Mouse (Mus musculus): Measurements from ENCODE around the gene Per2. TPM values are rescaled to one million over a fixed set of nuclear protein-coding genes. Genes with fewer than 3 reads are reported as not detected.

Gene Per2
- polyA plus RNA-seq, 1 experiment = 1.8 TPM

DNA sequence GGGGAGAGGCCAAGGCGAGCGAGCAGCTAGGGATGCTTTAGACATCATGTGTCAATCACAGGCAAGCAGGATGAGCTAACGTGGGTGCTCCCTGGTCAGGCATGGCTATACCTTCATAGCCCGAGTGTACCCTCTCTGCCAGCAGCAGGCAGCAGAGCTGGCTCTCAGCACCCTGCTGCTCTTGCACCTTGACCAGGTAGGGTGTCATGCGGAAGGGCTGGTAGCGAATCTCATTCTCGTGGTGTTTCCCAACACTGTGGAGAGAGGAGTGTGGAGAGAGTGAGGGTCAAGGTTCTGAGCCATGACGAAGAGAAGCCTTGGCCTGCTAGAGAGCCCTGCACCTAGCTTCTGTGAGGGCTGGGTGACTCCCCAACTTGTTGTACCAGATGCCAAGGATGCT, 19.3 kb downstream of the Per2 start:
- TF ChIP-seq TCF3 (IDR thresholded peaks at IDR 0.05; ENCODE audit: insufficient read length, low read depth) (no peak), TCF12 (IDR thresholded peaks at IDR 0.05; ENCODE audit: insufficient read depth, poor library complexity, severe bottlenecking) (no peak), POLR2A (IDR thresholded peaks at IDR 0.05; ENCODE audit: insufficient read length, low read depth) (no peak), SRF (IDR thresholded peaks at IDR 0.05; ENCODE audit: control insufficient read depth, insufficient read length, low read depth) (no peak), MYOG (IDR thresholded peaks at IDR 0.05; ENCODE audit: control insufficient read depth in 1 of 3, insufficient read depth in 1 of 3, insufficient read length in 2 of 3, low read depth in 2 of 3) (no peak), USF1 (IDR thresholded peaks at IDR 0.05; ENCODE audit: low read depth) (no peak), MYOD1 (IDR thresholded peaks at IDR 0.05; ENCODE audit: control insufficient read depth in 1 of 3, insufficient read length in 2 of 3, low read depth in 2 of 3) (no peak), REST (IDR thresholded peaks at IDR 0.05; ENCODE audit: insufficient read depth, insufficient read length) (no peak), MAX (IDR thresholded peaks at IDR 0.05; ENCODE audit: low read depth) (no peak), CEBPB (IDR thresholded peaks at IDR 0.05; ENCODE audit: insufficient read depth, poor library complexity, severe bottlenecking) (no peak), POLR2AphosphoS2 (IDR thresholded peaks at IDR 0.05; ENCODE audit: insufficient read length, low read depth) (no peak), E2F4 (IDR thresholded peaks at IDR 0.05; ENCODE audit: insufficient read depth) (no peak)
- no peak overlapping the region for H3K4me2 ChIP-seq (ENCODE audit: low read depth)
- H3ac ChIP-seq (ENCODE audit: control insufficient read depth, insufficient read length) = no peak overlapping the region
- no peaks in the 10 kb centered on the region for H3K79me2 ChIP-seq (ENCODE audit: control insufficient read depth, insufficient read depth)
- no peak overlapping the region for H3K4me3 ChIP-seq
- H3K27me3 ChIP-seq (ENCODE audit: control insufficient read depth, insufficient read depth, insufficient read length) = no peaks in the 10 kb centered on the region
- peaks cover 16% of the 10 kb centered on the region for H3K36me3 ChIP-seq (ENCODE audit: control insufficient read depth, insufficient read depth)

DNA sequence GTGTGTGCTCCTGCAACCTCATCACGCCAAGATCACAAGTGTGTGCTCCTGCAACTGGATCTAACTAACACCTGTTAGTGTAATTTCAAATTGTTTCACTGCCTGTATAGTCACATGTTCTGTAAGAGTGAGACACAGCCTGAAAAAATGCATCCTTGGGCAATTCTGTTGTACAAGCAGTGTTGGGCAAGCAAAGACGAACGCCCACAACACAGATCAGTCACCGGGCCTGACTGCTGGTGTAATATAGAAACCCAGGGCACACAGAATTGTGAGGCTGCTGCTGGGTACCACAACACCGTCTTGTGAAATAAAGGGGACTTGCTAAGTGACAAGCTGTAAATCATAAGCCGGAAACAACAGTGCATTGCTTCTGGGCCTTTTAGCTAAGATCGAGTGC, 21.6 kb downstream of the Per2 start:
- Histone ChIP-seq H3ac (ENCODE audit: control insufficient read depth, insufficient read length) (no peak overlapping the region), H3K4me2 (ENCODE audit: low read depth) (no peak overlapping the region), H3K4me3 (no peak overlapping the region), H3K79me2 (ENCODE audit: control insufficient read depth, insufficient read depth) (no peaks in the 10 kb centered on the region), H3K27me3 (ENCODE audit: control insufficient read depth, insufficient read depth, insufficient read length) (no peaks in the 10 kb centered on the region), H3K36me3 (ENCODE audit: control insufficient read depth, insufficient read depth) (peaks cover 8% of the 10 kb centered on the region)
- TF ChIP-seq POLR2AphosphoS2 (IDR thresholded peaks at IDR 0.05; ENCODE audit: insufficient read length, low read depth) = no peak
- TF ChIP-seq MAX (IDR thresholded peaks at IDR 0.05; ENCODE audit: low read depth) = no peak
- no peak for TF ChIP-seq CEBPB (IDR thresholded peaks at IDR 0.05; ENCODE audit: insufficient read depth, poor library complexity, severe bottlenecking)
- TF ChIP-seq MYOD1 (IDR thresholded peaks at IDR 0.05; ENCODE audit: control insufficient read depth in 1 of 3, insufficient read length in 2 of 3, low read depth in 2 of 3) = no peak
- no peak for TF ChIP-seq REST (IDR thresholded peaks at IDR 0.05; ENCODE audit: insufficient read depth, insufficient read length)
- no peak for TF ChIP-seq MYOG (IDR thresholded peaks at IDR 0.05; ENCODE audit: control insufficient read depth in 1 of 3, insufficient read depth in 1 of 3, insufficient read length in 2 of 3, low read depth in 2 of 3)

DNA sequence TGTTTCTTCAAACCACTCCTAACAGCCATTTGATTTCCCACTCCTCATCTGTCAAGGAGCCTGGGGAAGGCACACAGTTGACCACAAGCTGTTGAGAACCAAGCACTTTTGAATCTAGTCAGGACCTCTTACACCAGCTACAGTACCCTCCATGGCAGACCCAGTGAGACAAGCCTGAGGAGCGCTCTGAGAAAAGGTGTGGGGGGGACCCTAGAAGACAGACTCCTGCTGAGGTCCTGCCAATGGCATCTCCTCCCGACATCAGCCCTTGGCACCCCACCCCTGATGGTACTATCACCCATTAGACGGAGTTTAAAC, 22.1 kb downstream of the Per2 start:
- TF ChIP-seq USF1 (IDR thresholded peaks at IDR 0.05; ENCODE audit: low read depth) (no peak), REST (IDR thresholded peaks at IDR 0.05; ENCODE audit: insufficient read depth, insufficient read length) (no peak), SRF (IDR thresholded peaks at IDR 0.05; ENCODE audit: control insufficient read depth, insufficient read length, low read depth) (no peak), MYOD1 (IDR thresholded peaks at IDR 0.05; ENCODE audit: control insufficient read depth in 1 of 3, insufficient read length in 2 of 3, low read depth in 2 of 3) (no peak), TCF3 (IDR thresholded peaks at IDR 0.05; ENCODE audit: insufficient read length, low read depth) (no peak), TCF12 (IDR thresholded peaks at IDR 0.05; ENCODE audit: insufficient read depth, poor library complexity, severe bottlenecking) (no peak), MAX (IDR thresholded peaks at IDR 0.05; ENCODE audit: low read depth) (no peak), MYOG (IDR thresholded peaks at IDR 0.05; ENCODE audit: control insufficient read depth in 1 of 3, insufficient read depth in 1 of 3, insufficient read length in 2 of 3, low read depth in 2 of 3) (no peak), CEBPB (IDR thresholded peaks at IDR 0.05; ENCODE audit: insufficient read depth, poor library complexity, severe bottlenecking) (no peak), POLR2AphosphoS2 (IDR thresholded peaks at IDR 0.05; ENCODE audit: insufficient read length, low read depth) (no peak)

DNA sequence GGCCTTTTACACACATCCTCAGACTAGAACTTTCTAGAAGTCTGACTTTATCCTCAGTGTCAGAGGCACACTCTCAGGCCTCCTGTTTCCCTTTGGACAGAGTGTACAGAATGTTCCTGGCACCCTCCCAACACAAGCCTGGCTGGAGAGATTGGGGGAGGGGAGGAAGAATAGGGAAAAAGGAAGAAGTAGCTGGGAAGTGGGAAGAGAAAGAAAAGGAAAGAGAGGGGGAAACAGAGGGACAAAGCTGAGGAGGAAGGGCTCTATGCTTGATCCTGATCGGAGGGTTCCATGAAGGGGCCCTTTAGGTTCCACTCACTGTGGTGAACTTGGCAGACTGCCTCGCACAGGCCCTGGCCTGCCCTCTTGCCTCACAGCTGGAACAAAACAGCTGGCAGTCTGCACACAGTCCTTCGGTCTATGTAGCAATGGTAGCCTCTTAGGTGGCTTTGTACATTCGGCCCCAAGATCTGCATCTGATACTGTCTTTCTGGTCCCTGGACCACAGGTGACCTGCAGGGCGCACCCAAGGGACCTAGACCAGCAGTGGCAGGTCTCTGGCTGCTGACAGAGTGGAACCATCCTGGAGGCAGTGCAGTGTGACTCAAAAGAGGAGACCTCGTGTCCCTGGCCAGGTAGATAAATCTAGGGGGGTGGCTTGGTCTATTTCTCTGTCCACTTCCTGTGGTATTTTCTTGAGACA, 22.6 kb downstream of the Per2 start:
- H3K4me2 ChIP-seq (ENCODE audit: low read depth) = no peak overlapping the region
- no peak overlapping the region for H3ac ChIP-seq (ENCODE audit: control insufficient read depth, insufficient read length)
- TF ChIP-seq MYOG (IDR thresholded peaks at IDR 0.05; ENCODE audit: control insufficient read depth in 1 of 3, insufficient read depth in 1 of 3, insufficient read length in 2 of 3, low read depth in 2 of 3) = no peak
- TF ChIP-seq POLR2A (IDR thresholded peaks at IDR 0.05; ENCODE audit: insufficient read length, low read depth) = no peak
- TF ChIP-seq REST (IDR thresholded peaks at IDR 0.05; ENCODE audit: insufficient read depth, insufficient read length) = no peak
- no peak for TF ChIP-seq MYOD1 (IDR thresholded peaks at IDR 0.05; ENCODE audit: control insufficient read depth in 1 of 3, insufficient read length in 2 of 3, low read depth in 2 of 3)
- no peak for TF ChIP-seq USF1 (IDR thresholded peaks at IDR 0.05; ENCODE audit: low read depth)
- no peak for TF ChIP-seq TCF12 (IDR thresholded peaks at IDR 0.05; ENCODE audit: insufficient read depth, poor library complexity, severe bottlenecking)
- TF ChIP-seq E2F4 (IDR thresholded peaks at IDR 0.05; ENCODE audit: insufficient read depth) = no peak
- TF ChIP-seq POLR2AphosphoS2 (IDR thresholded peaks at IDR 0.05; ENCODE audit: insufficient read length, low read depth) = no peak
- no peak for TF ChIP-seq TCF3 (IDR thresholded peaks at IDR 0.05; ENCODE audit: insufficient read length, low read depth)
- TF ChIP-seq SRF (IDR thresholded peaks at IDR 0.05; ENCODE audit: control insufficient read depth, insufficient read length, low read depth) = no peak
- H3K4me3 ChIP-seq = no peak overlapping the region
- H3K79me2 ChIP-seq (ENCODE audit: control insufficient read depth, insufficient read depth) = no peaks in the 10 kb centered on the region
- no peaks in the 10 kb centered on the region for H3K27me3 ChIP-seq (ENCODE audit: control insufficient read depth, insufficient read depth, insufficient read length)
- peaks cover 11% of the 10 kb centered on the region for H3K36me3 ChIP-seq (ENCODE audit: control insufficient read depth, insufficient read depth)

More for the DNA sequence above, 22.1 kb downstream of the Per2 start:
- Histone ChIP-seq H3K4me3 (no peak overlapping the region), H3K27me3 (ENCODE audit: control insufficient read depth, insufficient read depth, insufficient read length) (no peaks in the 10 kb centered on the region), H3K79me2 (ENCODE audit: control insufficient read depth, insufficient read depth) (no peaks in the 10 kb centered on the region), H3K36me3 (ENCODE audit: control insufficient read depth, insufficient read depth) (peaks cover 8% of the 10 kb centered on the region), H3K4me2 (ENCODE audit: low read depth) (no peak overlapping the region), H3ac (ENCODE audit: control insufficient read depth, insufficient read length) (no peak overlapping the region)
